Mouse (Mus musculus): ENCODE measurements around the gene Fat3. TPM values are rescaled to one million over a fixed set of nuclear protein-coding genes. Genes with fewer than 3 reads are reported as not detected.

Fat3 gene
- polyA plus RNA-seq, 1 experiment from 2014 or later: 5.4 TPM

DNA sequence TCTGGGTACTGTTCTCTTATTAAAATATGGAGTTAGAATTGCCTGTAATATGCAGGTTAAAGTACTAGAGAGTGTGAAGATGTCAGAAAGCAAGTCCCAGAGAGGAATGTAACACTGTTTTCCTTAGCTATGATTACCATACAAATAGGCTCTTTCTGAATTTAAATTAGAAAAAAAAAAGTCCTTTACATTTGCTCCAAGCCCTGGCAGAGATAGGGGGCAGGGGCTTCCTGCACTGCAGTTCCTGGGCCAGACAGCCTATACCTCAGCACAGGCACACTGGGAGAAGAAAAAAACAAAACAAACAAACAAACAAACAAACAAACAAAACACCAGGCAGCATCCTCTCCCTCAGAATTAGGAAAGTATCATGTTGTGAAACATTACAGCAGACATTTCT is 274.5 kb downstream of the Fat3 start:
- H3K27me3 ChIP-seq (replicated peaks; ENCODE audit: control insufficient read depth, insufficient read depth, low read length): no peaks in the 10 kb centered on the region
- no peak overlapping the region for H3K27ac ChIP-seq (replicated peaks; ENCODE audit: low read depth, low read length)
- H3K36me3 ChIP-seq (ENCODE audit: control insufficient read depth, insufficient read depth, low read length): no peaks in the 10 kb centered on the region
- no peaks in the 10 kb centered on the region for H3K4me1 ChIP-seq (ENCODE audit: control insufficient read depth, insufficient read depth, low read length)
- no peaks in the 10 kb centered on the region for H3K9me3 ChIP-seq (ENCODE audit: control insufficient read depth, low read length)
- DNase-seq (ENCODE audit: low spot score) (no peak), ATAC-seq (ENCODE audit: low read depth) (no peak)
- no peak overlapping the region for H3K4me3 ChIP-seq (ENCODE audit: low read depth, low read length)
- H3K9ac ChIP-seq (ENCODE audit: low read depth, low read length): no peak overlapping the region
- no peak overlapping the region for H3K4me2 ChIP-seq (ENCODE audit: low read depth, low read length)

DNA sequence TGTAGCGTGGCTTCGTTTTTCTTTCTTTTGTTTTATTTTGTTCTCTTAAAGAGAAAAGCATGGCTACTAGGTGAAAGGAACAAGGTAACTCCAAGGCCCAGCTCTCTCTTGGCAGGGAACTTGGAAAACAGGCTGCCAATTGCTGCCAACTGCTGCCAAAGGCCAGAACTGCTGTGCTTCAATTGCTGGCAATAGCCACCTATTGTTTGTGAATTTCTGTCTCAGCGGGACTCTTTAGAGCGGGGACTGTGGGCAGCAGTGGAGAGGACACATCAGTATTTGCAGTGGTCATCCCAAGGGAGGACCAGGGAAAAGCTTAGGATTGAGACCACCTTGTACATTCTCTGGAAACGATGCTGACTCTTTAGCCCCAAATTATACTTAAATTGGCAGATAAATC is 279.2 kb downstream of the Fat3 start:
- Histone ChIP-seq H3K27me3 (replicated peaks; ENCODE audit: control insufficient read depth, insufficient read depth, low read length) (no peaks in the 10 kb centered on the region), H3K27ac (replicated peaks; ENCODE audit: low read depth, low read length) (no peak overlapping the region), H3K36me3 (ENCODE audit: control insufficient read depth, insufficient read depth, low read length) (no peaks in the 10 kb centered on the region), H3K9ac (ENCODE audit: low read depth, low read length) (no peak overlapping the region), H3K4me1 (ENCODE audit: control insufficient read depth, insufficient read depth, low read length) (no peaks in the 10 kb centered on the region), H3K4me3 (ENCODE audit: low read depth, low read length) (no peak overlapping the region), H3K4me2 (ENCODE audit: low read depth, low read length) (no peak overlapping the region), H3K9me3 (ENCODE audit: control insufficient read depth, low read length) (no peaks in the 10 kb centered on the region)
- 65% methylated on average over 5 of the region's 5 CpGs for WGBS
- DNase-seq (ENCODE audit: low spot score) (no peak), ATAC-seq (ENCODE audit: low read depth) (no peak)

DNA sequence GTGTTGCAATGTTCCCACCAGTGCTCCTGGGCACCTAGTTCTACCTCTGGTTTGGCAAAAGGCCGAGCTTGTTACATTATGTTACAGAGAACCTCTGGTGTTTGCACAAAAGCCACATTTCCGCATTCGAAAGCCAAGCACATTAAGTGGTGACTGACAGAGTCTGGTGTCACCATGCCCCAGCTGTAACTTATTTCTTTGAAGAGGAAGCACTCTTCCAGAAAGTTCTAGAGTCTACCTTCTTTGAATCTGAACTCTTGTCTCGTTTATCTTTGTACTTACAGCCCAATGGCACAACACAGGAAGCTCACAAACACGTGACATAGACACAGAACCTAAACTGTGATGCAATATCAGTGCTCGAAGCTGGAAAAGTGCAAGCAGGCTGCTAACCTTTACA is 284.9 kb downstream of the Fat3 start:
- H3K4me3 ChIP-seq (ENCODE audit: low read depth, low read length): no peak overlapping the region
- H3K4me1 ChIP-seq (ENCODE audit: control insufficient read depth, insufficient read depth, low read length): peaks cover 8% of the 10 kb centered on the region
- no peak overlapping the region for H3K4me2 ChIP-seq (ENCODE audit: low read depth, low read length)
- 53% methylated on average over 6 of the region's 6 CpGs for WGBS
- H3K27me3 ChIP-seq (replicated peaks; ENCODE audit: control insufficient read depth, insufficient read depth, low read length): no peaks in the 10 kb centered on the region
- no peak for ATAC-seq (ENCODE audit: low read depth)
- no peak overlapping the region for H3K9ac ChIP-seq (ENCODE audit: low read depth, low read length)
- H3K27ac ChIP-seq (replicated peaks; ENCODE audit: low read depth, low read length): no peak overlapping the region
- no peaks in the 10 kb centered on the region for H3K36me3 ChIP-seq (ENCODE audit: control insufficient read depth, insufficient read depth, low read length)
- peak; percentile 27 for DNase-seq (ENCODE audit: low spot score)
- H3K9me3 ChIP-seq (ENCODE audit: control insufficient read depth, low read length): no peaks in the 10 kb centered on the region

DNA sequence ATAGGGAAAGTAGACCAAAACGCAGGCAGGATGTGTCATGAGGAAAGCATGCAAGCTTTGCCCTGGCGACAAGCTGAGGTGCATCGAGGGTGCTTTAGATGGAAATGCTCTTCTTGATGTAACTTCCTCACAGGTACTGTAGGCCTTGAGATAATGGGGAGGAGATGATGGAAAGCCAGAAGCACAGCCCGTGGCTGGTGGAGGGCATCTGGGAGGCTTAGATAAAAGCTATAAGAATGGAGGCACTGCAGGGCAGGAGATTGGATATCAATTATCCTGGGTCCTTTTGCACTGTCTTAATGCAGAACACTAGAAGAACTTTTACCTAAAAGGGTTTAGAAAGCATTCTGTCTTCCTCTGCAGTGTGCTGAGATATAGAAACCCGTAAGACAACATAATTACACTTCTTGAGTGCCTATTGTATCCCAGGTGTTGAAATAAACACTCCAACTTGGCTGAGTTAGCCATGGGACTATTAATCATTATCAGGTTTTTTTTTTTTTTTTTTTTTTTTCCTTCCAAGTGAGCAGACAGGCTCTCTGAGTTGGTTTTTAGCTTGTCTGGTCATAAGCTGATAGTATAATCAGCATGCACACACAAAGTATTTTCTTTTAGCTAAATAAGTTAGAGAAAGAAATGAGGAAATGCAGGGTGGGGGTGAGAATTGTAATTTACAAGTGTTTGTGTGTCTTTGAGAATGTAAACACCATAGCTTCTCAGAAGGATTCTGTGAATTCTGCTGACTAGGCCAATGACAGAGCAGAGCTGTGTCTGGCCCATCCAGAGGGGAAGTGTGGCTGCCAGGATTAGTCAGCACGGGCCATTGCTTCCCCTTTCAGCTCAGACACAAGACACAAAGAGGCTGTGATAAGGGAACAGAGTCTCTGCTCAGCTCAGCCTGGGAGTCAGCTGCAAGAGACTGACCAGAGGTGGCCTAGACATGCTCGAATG is 286.1 kb downstream of the Fat3 start:
- H3K4me3 ChIP-seq (ENCODE audit: low read depth, low read length): no peak overlapping the region
- no peak overlapping the region for H3K4me2 ChIP-seq (ENCODE audit: low read depth, low read length)
- H3K9ac ChIP-seq (ENCODE audit: low read depth, low read length): no peak overlapping the region
- H3K9me3 ChIP-seq (ENCODE audit: control insufficient read depth, low read length): no peaks in the 10 kb centered on the region
- H3K27ac ChIP-seq (replicated peaks; ENCODE audit: low read depth, low read length): no peak overlapping the region
- ATAC-seq (ENCODE audit: low read depth): peak; percentile 88
- H3K36me3 ChIP-seq (ENCODE audit: control insufficient read depth, insufficient read depth, low read length): no peaks in the 10 kb centered on the region
- H3K4me1 ChIP-seq (ENCODE audit: control insufficient read depth, insufficient read depth, low read length): peaks cover 8% of the 10 kb centered on the region
- peak; percentile 72 for DNase-seq (ENCODE audit: low spot score)
- 54% methylated on average over 7 of the region's 7 CpGs for WGBS
- no peaks in the 10 kb centered on the region for H3K27me3 ChIP-seq (replicated peaks; ENCODE audit: control insufficient read depth, insufficient read depth, low read length)

GRCm38 (mm10) chr9:16213324-16213723 is 287.8 kb downstream of the Fat3 start:
- no peaks in the 10 kb centered on the region for H3K9me3 ChIP-seq (ENCODE audit: control insufficient read depth, low read length)
- H3K4me3 ChIP-seq (ENCODE audit: low read depth, low read length): no peak overlapping the region
- ATAC-seq (ENCODE audit: low read depth) (no peak), DNase-seq (ENCODE audit: low spot score) (no peak)
- 64% methylated on average over 1 of the region's 1 CpGs for WGBS
- H3K36me3 ChIP-seq (ENCODE audit: control insufficient read depth, insufficient read depth, low read length): no peaks in the 10 kb centered on the region
- H3K4me2 ChIP-seq (ENCODE audit: low read depth, low read length): no peak overlapping the region
- no peak overlapping the region for H3K27ac ChIP-seq (replicated peaks; ENCODE audit: low read depth, low read length)
- no peaks in the 10 kb centered on the region for H3K27me3 ChIP-seq (replicated peaks; ENCODE audit: control insufficient read depth, insufficient read depth, low read length)
- peaks cover 8% of the 10 kb centered on the region for H3K4me1 ChIP-seq (ENCODE audit: control insufficient read depth, insufficient read depth, low read length)
- H3K9ac ChIP-seq (ENCODE audit: low read depth, low read length): no peak overlapping the region

DNA sequence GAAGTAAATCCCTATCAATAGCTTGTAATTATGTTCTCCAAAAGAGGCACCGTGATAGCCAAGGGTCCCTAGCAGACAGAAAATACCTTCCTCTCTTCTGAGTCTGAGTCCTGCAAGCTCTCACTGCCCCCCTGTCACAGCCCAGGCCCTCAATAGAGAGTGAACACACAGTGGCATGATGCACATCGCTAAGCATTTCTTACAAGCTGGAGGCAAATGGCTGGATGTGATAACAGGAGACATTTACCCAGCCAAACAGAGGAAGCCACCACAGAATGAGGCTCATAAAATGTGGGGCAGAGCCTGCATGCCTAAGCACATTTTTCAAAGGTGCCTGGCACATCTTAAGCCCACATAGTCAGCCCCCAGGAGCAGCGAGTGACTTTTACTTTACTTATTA is 288.5 kb downstream of the Fat3 start:
- no peaks in the 10 kb centered on the region for H3K9me3 ChIP-seq (ENCODE audit: control insufficient read depth, low read length)
- ATAC-seq (ENCODE audit: low read depth) (no peak), DNase-seq (ENCODE audit: low spot score) (no peak)
- H3K4me3 ChIP-seq (ENCODE audit: low read depth, low read length): no peak overlapping the region
- H3K27me3 ChIP-seq (replicated peaks; ENCODE audit: control insufficient read depth, insufficient read depth, low read length): no peaks in the 10 kb centered on the region
- H3K4me2 ChIP-seq (ENCODE audit: low read depth, low read length): no peak overlapping the region
- H3K27ac ChIP-seq (replicated peaks; ENCODE audit: low read depth, low read length): no peak overlapping the region
- peaks cover 8% of the 10 kb centered on the region for H3K4me1 ChIP-seq (ENCODE audit: control insufficient read depth, insufficient read depth, low read length)
- H3K9ac ChIP-seq (ENCODE audit: low read depth, low read length): no peak overlapping the region
- 68% methylated on average over 3 of the region's 3 CpGs for WGBS
- no peaks in the 10 kb centered on the region for H3K36me3 ChIP-seq (ENCODE audit: control insufficient read depth, insufficient read depth, low read length)

DNA sequence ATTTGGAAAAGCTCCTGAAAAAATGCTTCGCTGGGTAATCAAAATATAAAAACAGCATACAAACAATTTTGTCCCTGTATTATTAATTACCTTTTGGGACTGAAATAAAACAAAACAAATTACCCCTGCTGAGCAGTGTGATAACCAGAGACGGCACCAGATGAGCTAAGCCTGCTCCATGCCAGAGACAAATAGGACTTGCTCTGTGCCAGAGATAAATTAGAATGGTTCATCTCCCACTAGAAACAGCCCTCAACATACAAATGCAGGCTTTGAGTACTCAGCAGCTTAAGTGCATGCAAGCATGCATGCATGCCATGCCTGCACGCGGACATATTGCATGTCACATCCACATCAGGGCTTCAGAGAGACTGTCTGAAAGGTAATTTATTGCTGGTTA is 288.9 kb downstream of the Fat3 start:
- H3K27me3 ChIP-seq (replicated peaks; ENCODE audit: control insufficient read depth, insufficient read depth, low read length): no peaks in the 10 kb centered on the region
- H3K36me3 ChIP-seq (ENCODE audit: control insufficient read depth, insufficient read depth, low read length): no peaks in the 10 kb centered on the region
- ATAC-seq (ENCODE audit: low read depth): no peak
- no peaks in the 10 kb centered on the region for H3K9me3 ChIP-seq (ENCODE audit: control insufficient read depth, low read length)
- H3K4me3 ChIP-seq (ENCODE audit: low read depth, low read length): no peak overlapping the region
- 83% methylated on average over 4 of the region's 4 CpGs for WGBS
- H3K27ac ChIP-seq (replicated peaks; ENCODE audit: low read depth, low read length): no peak overlapping the region
- DNase-seq (ENCODE audit: low spot score): no peak
- H3K4me1 ChIP-seq (ENCODE audit: control insufficient read depth, insufficient read depth, low read length): peaks cover 8% of the 10 kb centered on the region
- no peak overlapping the region for H3K9ac ChIP-seq (ENCODE audit: low read depth, low read length)
- no peak overlapping the region for H3K4me2 ChIP-seq (ENCODE audit: low read depth, low read length)

DNA sequence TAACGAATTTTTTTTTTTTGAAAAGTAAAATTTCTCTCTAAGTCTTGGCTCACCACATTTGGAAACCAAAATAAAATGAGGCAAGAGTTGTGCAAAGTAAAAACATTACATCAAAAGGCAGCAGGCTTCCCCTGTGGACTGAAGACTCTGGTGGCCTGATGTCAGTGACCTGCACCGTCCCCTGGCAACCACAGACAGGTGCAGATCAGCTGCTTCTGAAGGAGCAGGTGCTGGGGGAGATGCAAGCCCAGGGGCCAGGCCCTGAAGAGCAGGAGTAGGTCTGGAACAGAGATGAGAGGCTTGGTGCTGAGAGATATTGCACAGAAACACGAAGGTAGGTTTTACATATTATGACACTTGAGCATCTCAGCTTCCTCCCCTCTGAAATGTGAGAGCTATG is 289.6 kb downstream of the Fat3 start:
- ATAC-seq (ENCODE audit: low read depth) (no peak), DNase-seq (ENCODE audit: low spot score) (no peak)
- no peaks in the 10 kb centered on the region for H3K9me3 ChIP-seq (ENCODE audit: control insufficient read depth, low read length)
- no peak overlapping the region for H3K4me3 ChIP-seq (ENCODE audit: low read depth, low read length)
- WGBS: 64% methylated on average over 3 of the region's 3 CpGs
- H3K27me3 ChIP-seq (replicated peaks; ENCODE audit: control insufficient read depth, insufficient read depth, low read length): no peaks in the 10 kb centered on the region
- H3K36me3 ChIP-seq (ENCODE audit: control insufficient read depth, insufficient read depth, low read length): no peaks in the 10 kb centered on the region
- H3K27ac ChIP-seq (replicated peaks; ENCODE audit: low read depth, low read length): no peak overlapping the region
- H3K9ac ChIP-seq (ENCODE audit: low read depth, low read length): no peak overlapping the region
- peaks cover 7% of the 10 kb centered on the region for H3K4me1 ChIP-seq (ENCODE audit: control insufficient read depth, insufficient read depth, low read length)
- H3K4me2 ChIP-seq (ENCODE audit: low read depth, low read length): no peak overlapping the region

DNA sequence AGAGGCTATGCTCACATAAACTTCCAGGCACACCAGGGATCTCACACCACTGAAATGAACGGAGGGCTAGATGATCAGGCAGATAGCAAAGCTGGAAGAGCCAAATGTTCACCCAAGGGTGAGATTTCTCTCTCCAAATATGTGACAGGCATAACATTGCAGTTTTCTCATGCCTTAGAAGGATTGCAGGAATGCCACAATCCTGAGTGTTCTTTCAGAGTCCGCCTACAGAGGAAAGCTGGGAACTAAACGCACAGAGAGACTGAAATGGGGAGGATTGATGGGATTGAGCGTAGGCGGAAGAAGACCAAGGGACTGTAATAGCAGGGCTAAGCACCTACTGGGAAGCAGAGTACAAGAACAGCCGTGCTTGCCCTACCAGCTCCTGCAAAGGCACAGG is 298.8 kb downstream of the Fat3 start:
- H3K36me3 ChIP-seq (ENCODE audit: control insufficient read depth, insufficient read depth, low read length): no peaks in the 10 kb centered on the region
- H3K4me1 ChIP-seq (ENCODE audit: control insufficient read depth, insufficient read depth, low read length): no peaks in the 10 kb centered on the region
- DNase-seq (ENCODE audit: low spot score): no peak
- 68% methylated on average over 6 of the region's 6 CpGs for WGBS
- no peak for ATAC-seq (ENCODE audit: low read depth)
- H3K4me3 ChIP-seq (ENCODE audit: low read depth, low read length): no peak overlapping the region
- no peaks in the 10 kb centered on the region for H3K9me3 ChIP-seq (ENCODE audit: control insufficient read depth, low read length)
- H3K27me3 ChIP-seq (replicated peaks; ENCODE audit: control insufficient read depth, insufficient read depth, low read length): no peaks in the 10 kb centered on the region
- no peak overlapping the region for H3K27ac ChIP-seq (replicated peaks; ENCODE audit: low read depth, low read length)
- H3K9ac ChIP-seq (ENCODE audit: low read depth, low read length): no peak overlapping the region
- no peak overlapping the region for H3K4me2 ChIP-seq (ENCODE audit: low read depth, low read length)
